Mouse (Mus musculus) neural tube, embryonic 15.5 days (tissue): ENCODE measurements at regions not wholly inside any gene's neighbourhood (a gene's known extent, or its start where the extent isn't known, plus 50 kb on each side); places are given as distances from the start of the nearest gene placed in this dataset.
A peak's percentile ranks its signal among the peaks of the same experiment; 100 is the strongest.

ENCODE experiments used
- ATAC-seq: fragments of 200-750 bp; cut with Nextera tagmentation; 2 replicates; pipeline ENCODE4 v1.8.0; 2017; ENCODE audit warnings: mild to moderate bottlenecking, moderate TSS enrichment, moderate library complexity; ENCODE audit not compliant: low FRiP score
- H3K27ac ChIP-seq: fragments of 300-500 bp; sonication (generic); replicated peaks from 2 replicates; pipeline ENCODE4 v1.5.1; 2015; ENCODE audit warnings: mild to moderate bottlenecking, inconsistent platforms
- H3K27me3 ChIP-seq: fragments of 300-500 bp; sonication (generic); replicated peaks from 2 replicates; pipeline ENCODE4 v1.6.1; 2015; ENCODE audit warnings: inconsistent platforms
- H3K36me3 ChIP-seq: fragments of 300-500 bp; sonication (generic); 2 replicates; pipeline ENCODE4 v1.6.1; 2015; ENCODE audit warnings: inconsistent platforms
- H3K4me1 ChIP-seq: fragments of 300-500 bp; sonication (generic); 2 replicates; pipeline ENCODE4 v1.6.1; 2015; ENCODE audit warnings: inconsistent platforms
- H3K4me2 ChIP-seq: fragments of 300-500 bp; sonication (generic); 2 replicates; pipeline ENCODE4 v1.6.1; 2015; ENCODE audit warnings: inconsistent platforms, mild to moderate bottlenecking, moderate library complexity
- H3K4me3 ChIP-seq: fragments of 300-500 bp; sonication (generic); replicated peaks from 2 replicates; pipeline ENCODE4 v1.5.1; 2015; ENCODE audit warnings: mild to moderate bottlenecking, inconsistent platforms
- H3K9ac ChIP-seq: fragments of 300-500 bp; sonication (generic); replicated peaks from 2 replicates; pipeline ENCODE4 v1.6.1; 2015; ENCODE audit warnings: mild to moderate bottlenecking, inconsistent platforms
- H3K9me3 ChIP-seq: fragments of 300-500 bp; sonication (generic); replicated peaks from 2 replicates; pipeline ENCODE4 v1.6.1; 2016; ENCODE audit warnings: inconsistent platforms
- WGBS: fragments of 180-500 bp; shearing (Covaris S2); methylation state at CpG from one replicate; pipeline ENCODE4 v1.1.7; 2015; ENCODE audit warnings: mixed read lengths; 5-methylcytosine and 5-hydroxymethylcytosine counted together

DNA sequence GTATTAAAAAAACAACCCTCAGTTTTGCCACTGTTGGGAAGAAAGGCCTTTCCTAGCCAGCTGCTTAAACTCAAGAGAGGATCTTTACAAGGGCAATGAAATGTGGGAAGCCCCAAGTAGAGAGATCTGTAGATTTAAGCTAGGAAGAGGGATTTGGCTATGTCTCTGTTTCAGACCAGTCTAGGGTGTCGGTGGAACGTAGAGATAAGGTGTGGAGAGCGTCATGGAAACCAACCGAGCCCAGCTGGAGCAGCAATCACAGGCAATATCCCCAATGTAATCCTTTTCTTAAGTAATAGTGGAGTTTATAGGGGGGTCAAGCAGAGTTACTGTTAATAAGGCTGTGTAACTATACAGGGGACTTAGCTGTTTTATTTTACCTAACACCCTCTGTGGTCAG lies 204.6 kb upstream of the Mme start:
- Histone ChIP-seq H3K9me3 (no peaks in the 10 kb centered on the region), H3K4me1 (no peaks in the 10 kb centered on the region), H3K9ac (no peak overlapping the region), H3K4me2 (no peak overlapping the region), H3K36me3 (no peaks in the 10 kb centered on the region), H3K4me3 (no peak overlapping the region), H3K27me3 (no peaks in the 10 kb centered on the region), H3K27ac (no peak overlapping the region)
- 69% methylated on average over 4 of the region's 4 CpGs for WGBS
- ATAC-seq, result no peak

DNA sequence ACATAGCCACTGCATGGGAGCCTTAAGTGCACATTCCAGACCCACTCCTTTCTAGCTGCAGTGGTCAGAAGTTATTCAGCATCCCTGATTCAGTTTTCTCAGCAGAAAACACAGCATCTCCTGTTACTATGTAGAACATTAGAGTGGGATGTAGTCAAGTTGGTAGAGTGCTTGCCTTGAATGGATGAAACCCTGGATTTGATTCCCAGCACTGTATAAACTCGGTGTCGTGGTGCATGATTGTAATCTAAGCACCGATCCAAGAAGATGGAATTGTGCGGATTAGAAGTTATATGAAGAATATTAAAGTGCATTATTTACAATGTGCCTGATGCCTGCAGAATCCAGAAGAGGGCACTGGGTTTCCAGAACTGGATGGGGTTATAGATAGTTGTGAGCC lies 170.6 kb upstream of the Mme start:
- Histone ChIP-seq H3K27ac (no peak overlapping the region), H3K9ac (no peak overlapping the region), H3K4me3 (no peak overlapping the region), H3K36me3 (no peaks in the 10 kb centered on the region), H3K27me3 (no peaks in the 10 kb centered on the region), H3K9me3 (no peaks in the 10 kb centered on the region), H3K4me1 (no peaks in the 10 kb centered on the region), H3K4me2 (no peak overlapping the region)
- 94% methylated on average over 4 of the region's 4 CpGs for WGBS
- ATAC-seq, result no peak

DNA sequence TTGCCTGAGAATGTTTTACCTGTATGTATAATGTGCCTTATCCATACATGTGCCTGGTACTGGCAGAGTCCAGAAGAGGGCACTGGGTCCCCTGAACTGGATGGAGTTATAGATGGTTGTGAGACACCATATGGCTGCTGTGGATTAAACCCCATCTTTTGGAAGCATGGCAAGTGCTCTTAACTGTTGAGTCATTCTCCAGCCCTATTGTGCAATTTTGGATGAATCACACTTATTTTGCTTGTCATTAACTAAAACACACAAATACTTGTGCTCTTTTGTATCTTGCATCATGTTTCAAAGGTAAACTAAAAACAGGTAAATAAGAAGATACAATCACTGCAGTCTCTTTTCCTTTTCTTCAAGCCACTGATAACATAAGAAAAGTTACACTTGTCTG lies 168.3 kb upstream of the Mme start:
- Histone ChIP-seq H3K27ac (no peak overlapping the region), H3K9me3 (no peaks in the 10 kb centered on the region), H3K4me3 (no peak overlapping the region), H3K4me1 (no peaks in the 10 kb centered on the region), H3K36me3 (no peaks in the 10 kb centered on the region), H3K4me2 (no peak overlapping the region), H3K27me3 (no peaks in the 10 kb centered on the region), H3K9ac (no peak overlapping the region)
- ATAC-seq, result no peak

DNA sequence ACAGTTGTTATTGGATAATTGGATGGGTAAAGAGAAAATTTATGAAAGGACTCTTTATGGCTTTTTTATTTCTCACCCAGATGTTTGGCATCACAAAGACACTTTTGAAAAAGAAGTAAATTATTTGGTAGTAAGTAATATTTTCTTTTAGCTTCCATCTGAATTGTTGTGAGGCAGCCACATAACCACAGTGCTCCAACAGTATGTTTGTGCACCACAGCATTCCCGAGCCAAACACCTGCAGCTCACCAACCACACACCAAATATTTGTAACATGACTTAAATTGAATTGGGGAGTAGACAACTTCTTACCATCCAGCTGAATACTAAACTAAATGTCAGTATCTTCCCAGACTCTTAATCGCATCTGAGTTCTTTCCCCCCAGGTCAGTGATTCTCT lies 163.2 kb upstream of the Mme start:
- Histone ChIP-seq H3K9ac (no peak overlapping the region), H3K36me3 (no peaks in the 10 kb centered on the region), H3K27ac (no peak overlapping the region), H3K27me3 (no peaks in the 10 kb centered on the region), H3K4me2 (no peak overlapping the region), H3K4me1 (no peaks in the 10 kb centered on the region), H3K4me3 (no peak overlapping the region), H3K9me3 (no peaks in the 10 kb centered on the region)
- WGBS, result 74% methylated on average over 2 of the region's 2 CpGs
- ATAC-seq, result peak; percentile 55; the same call in 1 of the 2 replicates

DNA sequence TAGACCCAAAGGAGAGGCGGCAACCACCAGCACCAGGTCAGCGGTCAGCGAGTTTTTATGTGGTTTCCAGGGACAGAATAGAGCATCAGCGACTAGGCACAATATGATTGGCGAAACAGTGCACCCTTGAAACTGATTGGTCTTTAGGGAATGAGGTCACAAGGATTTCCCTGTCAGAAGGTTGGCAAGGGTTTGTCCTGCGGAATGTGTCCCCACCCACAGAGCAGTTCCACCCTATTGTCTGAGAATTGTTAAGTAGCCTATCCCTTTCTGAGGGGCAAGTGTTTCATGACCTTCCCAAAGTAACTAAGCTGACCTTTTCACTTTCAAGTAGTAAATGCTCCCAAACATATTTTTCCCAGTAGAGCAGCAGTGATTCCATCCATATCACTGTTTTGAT lies 159.2 kb upstream of the Mme start:
- no peak overlapping the region for H3K9ac ChIP-seq
- H3K9me3 ChIP-seq, result no peaks in the 10 kb centered on the region
- ATAC-seq, result no peak
- H3K4me1 ChIP-seq, result no peaks in the 10 kb centered on the region
- H3K27me3 ChIP-seq, result no peaks in the 10 kb centered on the region
- no peak overlapping the region for H3K4me3 ChIP-seq
- WGBS, result 89% methylated on average over 6 of the region's 6 CpGs
- H3K27ac ChIP-seq, result no peak overlapping the region
- no peaks in the 10 kb centered on the region for H3K36me3 ChIP-seq
- no peak overlapping the region for H3K4me2 ChIP-seq

DNA sequence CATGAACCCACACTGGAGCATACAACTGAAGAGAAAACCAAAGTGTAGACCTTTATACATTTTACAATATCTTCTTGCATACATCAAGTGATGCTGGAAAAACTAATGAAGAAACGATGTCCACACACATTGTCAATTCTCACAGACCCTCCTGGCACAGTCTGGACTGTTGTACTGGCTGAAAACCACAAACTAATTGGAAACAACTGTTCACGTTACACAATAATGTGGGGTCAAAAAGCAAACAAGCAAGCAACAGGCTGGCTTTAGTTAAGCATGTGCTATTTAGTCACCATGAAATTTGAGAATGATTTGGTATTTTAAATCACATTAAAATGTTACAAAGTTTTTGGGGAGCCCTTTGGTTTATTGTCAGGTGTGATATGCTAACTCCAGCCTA lies 155.9 kb upstream of the Mme start:
- WGBS, result 86% methylated on average over 2 of the region's 2 CpGs
- H3K36me3 ChIP-seq, result no peaks in the 10 kb centered on the region
- no peaks in the 10 kb centered on the region for H3K4me1 ChIP-seq
- no peaks in the 10 kb centered on the region for H3K27me3 ChIP-seq
- H3K4me2 ChIP-seq, result no peak overlapping the region
- H3K4me3 ChIP-seq, result no peak overlapping the region
- ATAC-seq, result no peak
- H3K27ac ChIP-seq, result no peak overlapping the region
- H3K9me3 ChIP-seq, result no peaks in the 10 kb centered on the region
- no peak overlapping the region for H3K9ac ChIP-seq

DNA sequence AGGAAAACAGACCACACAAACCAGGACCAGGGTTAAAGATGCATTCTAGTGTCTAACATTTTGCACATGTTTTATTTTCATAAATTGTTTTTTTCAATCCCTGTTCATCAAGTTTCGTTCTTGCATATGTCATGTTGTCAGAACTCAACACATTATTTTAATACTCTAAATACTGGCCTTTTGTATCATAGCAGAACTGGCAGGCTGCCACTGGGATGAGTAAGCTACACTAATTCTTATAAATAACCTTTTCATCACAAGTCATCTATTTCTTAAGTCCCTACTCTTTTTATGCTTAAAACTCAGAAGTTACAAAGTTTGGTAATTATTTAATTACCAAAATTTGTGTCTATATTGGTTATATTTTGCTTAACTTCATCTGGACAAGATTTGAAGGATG lies 148.4 kb upstream of the Mme start:
- Histone ChIP-seq H3K9me3 (no peaks in the 10 kb centered on the region), H3K36me3 (no peaks in the 10 kb centered on the region), H3K4me3 (no peak overlapping the region), H3K27me3 (no peaks in the 10 kb centered on the region), H3K27ac (no peak overlapping the region), H3K9ac (no peak overlapping the region), H3K4me2 (no peak overlapping the region), H3K4me1 (no peaks in the 10 kb centered on the region)
- 78% methylated on average over 1 of the region's 1 CpGs for WGBS
- no peak for ATAC-seq

DNA sequence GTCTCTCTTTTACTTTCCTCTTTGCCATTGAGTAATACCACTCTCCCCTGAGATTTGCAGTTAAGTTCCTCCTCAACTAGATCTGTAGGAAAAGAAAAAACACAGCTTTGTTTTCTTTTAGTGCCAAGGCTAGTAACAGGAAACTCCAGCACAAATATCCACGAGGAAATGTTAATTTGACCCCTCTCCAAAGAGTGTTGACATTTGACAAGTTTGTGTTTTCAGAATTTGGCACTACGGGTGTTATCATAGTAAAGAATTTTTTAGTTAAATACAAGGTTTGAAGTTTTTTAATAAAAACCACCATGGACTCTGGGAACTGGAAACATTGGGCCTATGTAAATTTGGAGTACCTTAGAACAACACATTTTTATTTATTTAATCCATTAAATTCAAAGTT lies 126.1 kb upstream of the Mme start:
- Histone ChIP-seq H3K27me3 (no peaks in the 10 kb centered on the region), H3K4me2 (no peak overlapping the region), H3K36me3 (no peaks in the 10 kb centered on the region), H3K4me3 (no peak overlapping the region), H3K9ac (no peak overlapping the region), H3K27ac (no peak overlapping the region), H3K9me3 (no peaks in the 10 kb centered on the region), H3K4me1 (no peaks in the 10 kb centered on the region)
- WGBS, result 76% methylated on average over 2 of the region's 2 CpGs
- ATAC-seq, result no peak

DNA sequence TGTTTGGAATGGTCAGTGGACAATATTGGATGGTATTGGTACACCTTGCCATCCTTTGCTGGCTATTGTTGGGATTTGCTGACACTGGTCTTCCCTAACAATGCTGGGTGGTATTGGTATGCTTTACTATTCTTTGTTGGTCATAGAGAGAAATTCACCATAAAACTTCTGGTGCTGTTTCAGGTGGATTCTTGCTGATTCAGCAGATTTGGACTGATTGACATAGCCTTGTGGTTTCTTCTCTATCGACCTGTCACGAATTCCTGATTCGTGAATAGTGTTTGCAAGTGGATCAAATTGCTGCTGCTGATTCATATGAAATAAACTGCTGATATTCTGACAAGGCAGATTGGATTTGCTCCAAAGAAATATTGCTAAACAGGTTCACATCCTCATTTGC lies 109.5 kb upstream of the Mme start:
- no peaks in the 10 kb centered on the region for H3K9me3 ChIP-seq
- no peak overlapping the region for H3K4me2 ChIP-seq
- 88% methylated on average over 3 of the region's 3 CpGs for WGBS
- H3K4me1 ChIP-seq, result no peaks in the 10 kb centered on the region
- H3K4me3 ChIP-seq, result no peak overlapping the region
- H3K9ac ChIP-seq, result no peak overlapping the region
- no peak for ATAC-seq
- H3K27me3 ChIP-seq, result no peaks in the 10 kb centered on the region
- H3K27ac ChIP-seq, result no peak overlapping the region
- H3K36me3 ChIP-seq, result no peaks in the 10 kb centered on the region

DNA sequence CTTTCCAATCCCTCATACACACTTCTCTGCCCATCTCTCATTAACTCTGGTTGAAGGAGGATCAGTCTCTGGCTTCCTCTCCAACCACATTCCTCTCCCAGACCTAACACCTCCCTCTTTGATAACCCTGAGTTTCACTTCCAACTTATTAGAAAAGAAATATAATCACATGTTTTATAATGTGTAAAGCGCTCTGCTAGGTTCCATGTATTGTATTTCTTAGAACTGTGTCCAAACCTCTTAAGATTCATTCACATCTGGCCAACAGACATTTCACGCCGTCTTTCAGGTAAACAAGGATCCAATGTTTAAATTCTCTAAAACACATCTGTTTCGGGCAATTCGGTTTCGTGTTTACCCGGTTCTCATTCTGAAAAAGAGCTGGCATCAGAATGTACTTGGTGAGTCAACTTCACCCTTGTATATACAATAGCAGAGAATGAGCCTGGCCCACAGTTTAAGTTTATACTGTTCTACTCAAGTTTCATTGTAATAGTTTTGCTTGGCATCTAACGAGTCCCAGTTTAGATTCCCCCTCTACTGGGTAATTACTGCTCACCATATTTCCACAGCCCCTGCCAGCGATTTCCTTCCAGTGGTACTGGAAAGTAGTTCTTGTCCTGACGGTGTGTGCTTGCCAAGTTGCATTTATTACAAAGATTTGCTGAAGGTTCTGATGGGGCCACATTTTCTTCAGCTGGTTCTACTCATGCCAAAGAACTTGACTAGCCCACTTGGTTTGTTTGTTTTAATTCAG lies 103.8 kb upstream of the Mme start:
- Histone ChIP-seq H3K36me3 (no peaks in the 10 kb centered on the region), H3K4me1 (no peaks in the 10 kb centered on the region), H3K4me2 (no peak overlapping the region), H3K27me3 (no peaks in the 10 kb centered on the region), H3K27ac (no peak overlapping the region), H3K9ac (no peak overlapping the region), H3K9me3 (no peaks in the 10 kb centered on the region), H3K4me3 (no peak overlapping the region)
- whole genome bisulfite sequencing, result 90% methylated on average over 10 of the region's 10 CpGs
- ATAC-seq, result no peak

DNA sequence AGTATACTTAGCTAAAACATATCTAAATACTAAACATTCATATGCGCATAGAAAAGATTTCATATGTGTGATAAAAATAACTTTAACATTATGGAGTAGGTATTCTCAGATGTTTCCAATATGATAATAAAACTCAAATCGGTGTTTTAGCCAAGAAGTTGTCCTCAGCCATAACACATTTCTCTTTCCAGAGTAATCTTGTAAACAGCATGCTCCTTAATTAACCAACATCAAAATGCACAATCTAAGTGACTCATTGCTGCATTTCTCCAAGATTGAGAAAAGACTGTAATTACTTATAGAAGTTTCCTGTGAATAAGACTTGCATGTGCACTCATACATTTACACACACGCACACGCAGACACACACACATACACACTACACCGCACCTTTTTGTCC lies 95.1 kb upstream of the Mme start:
- 83% methylated on average over 5 of the region's 5 CpGs for whole genome bisulfite sequencing
- Histone ChIP-seq H3K9me3 (no peaks in the 10 kb centered on the region), H3K4me1 (no peaks in the 10 kb centered on the region), H3K27me3 (no peaks in the 10 kb centered on the region), H3K4me3 (no peak overlapping the region), H3K9ac (no peak overlapping the region), H3K27ac (no peak overlapping the region), H3K4me2 (no peak overlapping the region), H3K36me3 (no peaks in the 10 kb centered on the region)
- no peak for ATAC-seq

DNA sequence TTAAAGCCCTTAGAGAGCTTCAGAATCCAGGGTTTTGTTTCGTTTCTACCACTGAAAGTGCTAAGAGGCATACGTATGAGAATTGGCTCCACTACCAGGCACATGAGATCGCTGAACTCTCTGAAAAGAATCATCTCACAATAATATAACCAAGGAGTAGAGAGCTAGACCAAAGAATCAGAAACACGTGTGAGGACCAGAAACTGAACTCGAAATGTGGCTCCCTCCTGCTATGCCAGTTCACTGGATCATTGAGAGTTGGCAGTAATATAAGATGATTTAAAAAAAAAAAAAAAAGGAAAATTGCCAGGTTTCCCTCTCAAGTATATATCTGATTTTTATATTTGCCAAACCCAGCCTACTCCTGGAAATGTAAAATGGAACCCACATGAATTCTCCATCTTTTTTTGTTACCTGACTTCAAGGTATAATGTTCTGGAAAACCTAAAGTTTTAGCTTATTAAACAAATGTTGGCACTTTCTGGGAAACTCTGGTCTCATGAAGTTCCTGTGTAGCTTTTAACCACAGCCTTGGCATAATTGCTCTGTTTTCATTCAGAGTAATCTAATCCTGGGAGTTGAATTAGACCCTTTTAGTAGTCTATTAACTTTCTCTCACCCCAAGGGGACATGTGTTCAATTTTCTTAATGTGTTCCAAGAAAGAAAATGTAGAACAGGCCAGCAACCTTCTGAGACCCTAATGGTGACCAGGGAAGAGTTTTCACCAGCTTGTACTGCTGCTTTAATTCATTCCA lies 58.7 kb upstream of the Mme start:
- Histone ChIP-seq H3K9ac (no peak overlapping the region), H3K36me3 (no peaks in the 10 kb centered on the region), H3K4me3 (no peak overlapping the region), H3K27ac (no peak overlapping the region), H3K27me3 (no peaks in the 10 kb centered on the region), H3K9me3 (no peaks in the 10 kb centered on the region), H3K4me1 (no peaks in the 10 kb centered on the region), H3K4me2 (no peak overlapping the region)
- 88% methylated on average over 5 of the region's 5 CpGs for WGBS
- no peak for ATAC-seq
